Mouse (Mus musculus) kidney, postnatal 14 days (tissue): Measurements from ENCODE around the gene Hhip.
A peak's percentile ranks its signal among the peaks of the same experiment; 100 is the strongest.
"Not testable (repeated sequence)": the region's sequence is repeated elsewhere in the genome, so short reads cannot be mapped to it uniquely, and the experiment has no call there.

Source experiments
- DNase-seq: peaks from one replicate; pipeline ENCODE4 v3.0.0; 2022; ENCODE audit warnings: mixed read lengths

Gene Hhip

GRCm38 (mm10) chr8:79992121-79992848 is 65.5 kb downstream of the Hhip start:
- DNase-seq: peak; percentile 10

GRCm38 (mm10) chr8:79991420-79991819 is 66.4 kb downstream of the Hhip start:
- DNase-seq: not testable (repeated sequence)

GRCm38 (mm10) chr8:79984946-79985345 is 72.9 kb downstream of the Hhip start:
- no peak for DNase-seq

DNA sequence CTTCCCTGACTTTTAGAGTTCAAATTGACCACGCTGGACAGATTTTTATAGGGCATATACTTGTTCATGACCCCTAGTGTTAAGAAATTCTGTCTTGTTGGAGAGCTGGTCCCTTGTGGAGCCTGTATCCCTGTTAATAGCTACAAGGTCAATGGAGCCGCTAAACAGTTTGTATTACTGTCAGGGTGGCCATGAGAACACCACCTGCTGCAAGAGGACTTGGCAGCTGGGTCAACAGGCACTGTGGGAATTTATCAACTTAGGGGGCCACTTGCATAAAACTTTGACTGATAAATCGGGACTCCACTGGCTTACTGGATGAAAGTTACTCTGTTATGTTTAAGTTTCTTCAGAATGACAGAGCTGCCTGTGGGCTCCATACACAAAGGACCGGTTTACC is 75.7 kb downstream of the Hhip start:
- DNase-seq: no peak

GRCm38 (mm10) chr8:79966159-79966558 is 91.6 kb downstream of the Hhip start:
- no peak for DNase-seq

GRCm38 (mm10) chr8:79952857-79953256 is 104.9 kb downstream of the Hhip start:
- DNase-seq: peak; percentile 7

- no peak for DNase-seq
Measured at GRCm38 (mm10) chr8:79950376-79950775, 107.4 kb downstream of the Hhip start.

DNA sequence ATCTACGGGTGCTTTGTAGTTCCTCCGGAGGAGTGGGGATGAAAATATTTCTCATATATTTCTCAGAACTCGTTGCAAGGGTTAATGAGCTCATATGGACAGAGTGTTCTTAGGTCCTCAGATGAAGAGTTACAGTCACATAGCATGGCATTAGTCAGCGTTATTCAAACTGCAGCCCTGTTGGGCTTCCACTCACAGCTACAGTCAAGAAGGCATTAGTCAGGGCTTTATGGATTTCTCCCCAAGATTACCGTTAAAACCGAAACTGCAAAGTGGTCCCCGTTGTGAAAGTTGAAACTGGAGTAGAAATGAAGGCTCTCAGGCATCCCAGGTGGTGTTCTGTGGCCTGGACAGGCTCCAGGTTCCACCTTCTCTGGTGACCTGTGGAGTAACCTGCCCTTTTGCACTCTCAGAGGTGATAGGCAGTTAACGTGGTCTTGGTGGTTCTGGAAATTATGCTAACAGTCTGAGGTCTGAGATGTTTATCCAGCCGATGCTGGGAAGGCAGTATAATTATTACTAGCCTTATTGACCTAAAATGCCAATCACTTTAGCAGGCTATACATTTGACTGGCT is 112.2 kb downstream of the Hhip start:
- DNase-seq: no peak

GRCm38 (mm10) chr8:79941070-79941469 is 116.7 kb downstream of the Hhip start:
- DNase-seq: no peak

- DNase-seq: no peak
Measured at GRCm38 (mm10) chr8:79936856-79937445, 120.9 kb downstream of the Hhip start.

GRCm38 (mm10) chr8:79935793-79936192 is 122.0 kb downstream of the Hhip start:
- DNase-seq: no peak

DNA sequence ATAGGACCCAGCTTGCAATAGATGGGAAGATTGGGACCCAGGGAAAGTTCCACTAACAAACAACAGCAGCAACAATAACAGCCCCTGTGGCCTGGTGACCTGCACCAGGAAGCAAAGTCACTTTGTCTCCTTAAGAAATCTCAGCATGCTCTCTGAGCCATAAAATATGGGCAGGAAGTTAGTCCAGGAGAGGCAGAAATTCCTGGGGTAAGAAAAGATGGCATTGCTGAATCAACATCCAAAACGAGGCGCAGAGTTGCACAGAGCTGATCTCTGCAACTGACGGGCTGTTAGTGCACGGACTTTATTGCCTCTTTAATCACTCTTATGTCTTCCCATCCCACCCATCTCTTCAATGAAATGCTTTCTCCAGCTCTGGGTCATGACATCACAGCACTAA is 128.6 kb downstream of the Hhip start:
- DNase-seq: peak; percentile 5

- no peak for DNase-seq
Measured at GRCm38 (mm10) chr8:79917211-79917610, 140.6 kb downstream of the Hhip start.
